Mouse (Mus musculus) testis, adult 2 months (tissue): ENCODE results near the gene Zc3h10. TPM values are rescaled to one million over a fixed set of nuclear protein-coding genes. Genes with fewer than 3 reads are reported as not detected.

ENCODE experiments used
- H3K27ac ChIP-seq: fragments of 200-500 bp; 2 replicates; pipeline ENCODE4 v1.5.1; 2012; ENCODE audit warnings: low read depth, low read length; ENCODE audit not compliant: control insufficient read depth, insufficient read depth
- H3K27me3 ChIP-seq: fragments of 200-500 bp; 2 replicates; pipeline ENCODE4 v1.6.1; 2012; ENCODE audit warnings: mild to moderate bottlenecking, low read length, moderate library complexity; ENCODE audit not compliant: control insufficient read depth, insufficient read depth
- H3K36me3 ChIP-seq: fragments of 200-500 bp; 2 replicates; pipeline ENCODE4 v1.6.1; 2012; ENCODE audit warnings: mild to moderate bottlenecking, low read length; ENCODE audit not compliant: control insufficient read depth, insufficient read depth
- H3K4me1 ChIP-seq: fragments of 200-500 bp; 2 replicates; pipeline ENCODE4 v1.6.1; 2012; ENCODE audit warnings: low read length; ENCODE audit not compliant: control insufficient read depth, insufficient read depth
- H3K4me3 ChIP-seq: fragments of 200-500 bp; 2 replicates; pipeline ENCODE4 v1.5.1; 2012; ENCODE audit warnings: low read depth, mild to moderate bottlenecking, low read length, moderate library complexity, mixed read lengths; ENCODE audit not compliant: control insufficient read depth
- CTCF ChIP-seq: fragments of 200-500 bp; IDR thresholded peaks from 2 replicates; pipeline ENCODE4 v1.5.1; 2012; ENCODE audit warnings: low read depth, mild to moderate bottlenecking, inconsistent platforms, low read length, moderate library complexity; ENCODE audit not compliant: control insufficient read depth, insufficient read depth, insufficient replicate concordance
- POLR2A ChIP-seq: fragments of 200-500 bp; IDR thresholded peaks from 2 replicates; pipeline ENCODE4 v1.6.1; 2012; ENCODE audit warnings: low read depth, mild to moderate bottlenecking, inconsistent platforms, low read length, moderate library complexity; ENCODE audit not compliant: control insufficient read depth
- polyA plus RNA-seq: library from polyadenylated mRNA; depleted of rRNA; stranded (reverse); fragments of >200 nt; gene quantifications from 2 replicates; pipeline ENCODE4 v1.2.3, GENCODE M21; 2012

Zc3h10 gene
- polyA plus RNA-seq, 1 experiment, result 29.9 TPM

GRCm38 (mm10) chr10:128588136-128588535, 40.6 kb upstream of the Zc3h10 start:
- Histone ChIP-seq H3K4me3 (no peak overlapping the region), H3K27me3 (no peaks in the 10 kb centered on the region; the same call in 1 of the 2 replicates), H3K36me3 (no peaks in the 10 kb centered on the region), H3K27ac (no peak overlapping the region), H3K4me1 (peaks cover 24% of the 10 kb centered on the region)
- TF ChIP-seq CTCF, result no peak
- TF ChIP-seq POLR2A, result no peak

- H3K4me1 ChIP-seq, result peaks cover 26% of the 10 kb centered on the region
- H3K36me3 ChIP-seq, result no peaks in the 10 kb centered on the region
- TF ChIP-seq CTCF, result no peak
- TF ChIP-seq POLR2A, result no peak
- H3K4me3 ChIP-seq, result no peak overlapping the region
- H3K27me3 ChIP-seq, result no peaks in the 10 kb centered on the region; the same call in 1 of the 2 replicates
- H3K27ac ChIP-seq, result no peak overlapping the region
Observed at GRCm38 (mm10) chr10:128587697-128588096, 40.1 kb upstream of the Zc3h10 start.

- TF ChIP-seq POLR2A (no peak), CTCF (no peak)
- peaks cover 26% of the 10 kb centered on the region for H3K4me1 ChIP-seq
- H3K27me3 ChIP-seq, result no peaks in the 10 kb centered on the region; the same call in 1 of the 2 replicates
- H3K27ac ChIP-seq, result no peak overlapping the region
- H3K36me3 ChIP-seq, result no peaks in the 10 kb centered on the region
- no peak overlapping the region for H3K4me3 ChIP-seq
Observed at GRCm38 (mm10) chr10:128587120-128587519, 39.5 kb upstream of the Zc3h10 start.

- H3K4me1 ChIP-seq, result peaks cover 26% of the 10 kb centered on the region
- H3K4me3 ChIP-seq, result no peak overlapping the region
- TF ChIP-seq POLR2A, result no peak
- no peak for TF ChIP-seq CTCF
- H3K27me3 ChIP-seq, result no peaks in the 10 kb centered on the region; the same call in 1 of the 2 replicates
- H3K36me3 ChIP-seq, result no peaks in the 10 kb centered on the region
- H3K27ac ChIP-seq, result no peak overlapping the region
Observed at GRCm38 (mm10) chr10:128586546-128586945, 39.0 kb upstream of the Zc3h10 start.

- TF ChIP-seq CTCF, result no peak
- no peak for TF ChIP-seq POLR2A
- no peak overlapping the region for H3K27ac ChIP-seq
Observed at GRCm38 (mm10) chr10:128584386-128584785, 36.8 kb upstream of the Zc3h10 start.

GRCm38 (mm10) chr10:128583644-128584043, 36.1 kb upstream of the Zc3h10 start:
- no peak for TF ChIP-seq CTCF
- no peak for TF ChIP-seq POLR2A
- Histone ChIP-seq H3K27me3 (no peaks in the 10 kb centered on the region), H3K4me3 (no peak overlapping the region), H3K27ac (no peak overlapping the region), H3K4me1 (peaks cover 13% of the 10 kb centered on the region), H3K36me3 (no peaks in the 10 kb centered on the region)

More at GRCm38 (mm10) chr10:128584386-128584785, 36.8 kb upstream of the Zc3h10 start:
- peaks cover 18% of the 10 kb centered on the region for H3K4me1 ChIP-seq
- H3K36me3 ChIP-seq, result no peaks in the 10 kb centered on the region
- no peak overlapping the region for H3K4me3 ChIP-seq
- no peaks in the 10 kb centered on the region; the same call in 1 of the 2 replicates for H3K27me3 ChIP-seq

- Histone ChIP-seq H3K4me3 (no peak overlapping the region), H3K27me3 (no peaks in the 10 kb centered on the region), H3K27ac (no peak overlapping the region), H3K36me3 (no peaks in the 10 kb centered on the region), H3K4me1 (peaks cover 13% of the 10 kb centered on the region)
- TF ChIP-seq POLR2A (no peak), CTCF (no peak)
Observed at GRCm38 (mm10) chr10:128579731-128580130, 32.2 kb upstream of the Zc3h10 start.

GRCm38 (mm10) chr10:128579298-128579697, 31.7 kb upstream of the Zc3h10 start:
- H3K4me1 ChIP-seq, result peaks cover 11% of the 10 kb centered on the region
- no peak overlapping the region for H3K27ac ChIP-seq
- no peak for TF ChIP-seq CTCF
- no peak for TF ChIP-seq POLR2A
- H3K27me3 ChIP-seq, result no peaks in the 10 kb centered on the region
- H3K4me3 ChIP-seq, result no peak overlapping the region
- no peaks in the 10 kb centered on the region for H3K36me3 ChIP-seq
